9 mouse cellular contexts compared by ENCODE assay signal in the genomic region with DNA sequence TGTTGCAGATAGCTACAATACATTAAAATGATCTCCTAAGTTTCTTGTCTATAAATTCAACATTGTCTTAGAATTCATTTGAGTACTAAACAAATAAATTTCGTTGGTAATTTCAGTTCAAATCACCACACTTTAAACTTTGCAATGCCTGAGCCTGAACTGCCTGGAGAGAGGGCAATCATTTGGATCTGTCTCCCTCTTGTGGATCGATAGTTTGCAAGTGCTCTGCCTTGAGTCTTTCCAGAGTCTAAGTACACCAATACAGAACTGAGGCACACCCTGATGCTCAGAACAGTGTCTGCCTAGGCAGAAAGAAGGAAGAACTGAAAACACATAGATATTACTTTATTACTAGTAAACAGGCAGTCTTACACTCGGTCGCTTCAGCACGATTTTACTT.
A peak's percentile ranks its signal among the peaks of the same experiment; 100 is the strongest.
DNase-seq lines count a peak whose midpoint lies in the region; ATAC-seq and TF ChIP-seq lines count a peak whose summit lies in the region.
"Had no signal": no experiment of that assay in that cellular context is flagged by ENCODE, and none has a peak within 500 bp of the region (broad histone marks: within the 10 kb centered on the region; RNA-seq: fewer than 3 reads in every experiment).

No protein-coding gene starts in this region.

- intact Hi-C loops in heart, postnatal 10 days (cut with DNase I): loop anchor here (5.0 kb wide), 1 partner anchor 230 kb away; no protein-coding TSS in a partner anchor

- POLR2A ChIA-PET in Patski (lab: Charles Lee): no interaction called here

- peak; percentile 65 for ATAC-seq in Patski
- ATAC-seq in hematopoietic stem cell, adult 5-6 weeks (replicated peaks in 1 of 2; ENCODE audit: insufficient read depth in 1 of 2, low FRiP score in 2 of 2, low TSS enrichment in 1 of 2, low read depth in 1 of 2, poor library complexity in 2 of 2, severe bottlenecking in 2 of 2): peak; percentile 76 to 87; a peak in 3 of 4 replicates
- ATAC-seq in erythroblast, adult 5-6 weeks (replicated peaks; ENCODE audit: low FRiP score, poor library complexity, severe bottlenecking): no peak

- in situ Hi-C loops in Patski (cut with MboI; ENCODE audit: low pct_unique_long_range_greater_than_20kb): loop anchor here (5.0 to 25.0 kb wide), 3 partner anchors 820 to 1045 kb away; partner anchors contain the start of gene Efcab10

- CTCF ChIA-PET in Patski (lab: Charles Lee): no interaction called here

- H3K27me3 ChIP-seq in Patski: peaks cover 8% of the 10 kb centered on the region
- H3K27me3 ChIP-seq: lung, embryonic 15.5 days had no signal

- peak; percentile 32 to 36 for DNase-seq in heart, postnatal 10 days
- no peak for DNase-seq in heart, adult 8-10 months (ENCODE audit: low spot score)
- DNase-seq in 3T3-L1 (ENCODE audit: low read depth, low spot score) (peak; percentile 83), Patski (ENCODE audit: low read depth, low spot score) (no peak)
- peak; percentile 14 for DNase-seq in lung, postnatal 14 days
- no peak for DNase-seq in gastrocnemius, postnatal 25 days

- TF ChIP-seq CTCF in Patski (IDR thresholded peaks at IDR 0.05): peak; percentile 82

Comparison
In these comparisons a context has a peak if more than half of its experiments do, and no peak if none do; other contexts are left out.
1. DNase-seq: peak in heart, postnatal 10 days (2 of 2), 3T3-L1 (single experiment) and lung, postnatal 14 days (single experiment); none in heart, adult 8-10 months (single experiment), Patski (single experiment) and gastrocnemius, postnatal 25 days (single experiment).